Mouse (Mus musculus) heart, adult 2 months (tissue): Measurements from ENCODE around the gene Galnt7.

ENCODE experiments used
- CTCF ChIP-seq: fragments of 200-600 bp; IDR thresholded peaks from 2 replicates; pipeline ENCODE4 v1.8.1; 2022; ENCODE audit warnings: antibody characterized with exemption, mild to moderate bottlenecking, moderate library complexity
- EP300 ChIP-seq: fragments of 200-500 bp; IDR thresholded peaks from 2 replicates; pipeline ENCODE4 v1.6.1; 2011; ENCODE audit warnings: low read depth, low read length, control low read depth; ENCODE audit not compliant: insufficient read depth
- POLR2A ChIP-seq: fragments of 200-500 bp; IDR thresholded peaks from 2 replicates; pipeline ENCODE4 v1.6.1; 2011; ENCODE audit warnings: mild to moderate bottlenecking, low read depth, low read length, control low read depth; ENCODE audit not compliant: insufficient read depth

DNA sequence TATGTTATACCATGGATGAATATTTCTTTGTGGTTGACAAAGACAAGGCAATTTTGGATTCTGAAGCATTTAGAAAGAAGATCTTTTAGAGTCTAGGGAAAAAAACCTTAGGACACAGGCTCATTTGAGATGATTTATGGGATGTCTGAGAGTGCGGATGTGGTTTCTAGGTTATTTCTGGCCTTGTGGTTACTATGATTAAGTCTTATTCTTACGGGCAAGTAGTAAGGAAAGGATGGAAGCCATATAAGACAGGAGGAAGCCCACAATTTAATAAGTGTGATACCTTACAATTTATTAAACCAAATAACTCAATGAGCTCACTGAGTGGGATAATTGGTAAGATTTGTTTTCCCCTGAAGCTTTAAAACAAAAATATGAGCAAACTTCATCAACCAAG lies 11.3 kb upstream of the Galnt7 start:
- TF ChIP-seq CTCF (no peak), EP300 (no peak), POLR2A (no peak)
